Mouse (Mus musculus) layer of hippocampus, postnatal 25 days (tissue): Measurements from ENCODE around the gene Eif4b. TPM values are rescaled to one million over a fixed set of nuclear protein-coding genes. Genes with fewer than 3 reads are reported as not detected.

Experiments
- DNase-seq, 2 experiments: peaks; one replicate each; pipeline ENCODE4 v3.0.0; 2022; ENCODE audit warnings: mixed read lengths in 2 of 2, low spot score in 1 of 2; ENCODE audit errors: extremely low spot score in 1 of 2
- total RNA-seq, 2 experiments: library from RNA; stranded (reverse); gene quantifications; 2 replicates each; pipeline ENCODE4 v1.2.3; 2021

Gene Eif4b
- total RNA-seq, 2 experiments from 2014 or later: 182 to 188 TPM

DNA sequence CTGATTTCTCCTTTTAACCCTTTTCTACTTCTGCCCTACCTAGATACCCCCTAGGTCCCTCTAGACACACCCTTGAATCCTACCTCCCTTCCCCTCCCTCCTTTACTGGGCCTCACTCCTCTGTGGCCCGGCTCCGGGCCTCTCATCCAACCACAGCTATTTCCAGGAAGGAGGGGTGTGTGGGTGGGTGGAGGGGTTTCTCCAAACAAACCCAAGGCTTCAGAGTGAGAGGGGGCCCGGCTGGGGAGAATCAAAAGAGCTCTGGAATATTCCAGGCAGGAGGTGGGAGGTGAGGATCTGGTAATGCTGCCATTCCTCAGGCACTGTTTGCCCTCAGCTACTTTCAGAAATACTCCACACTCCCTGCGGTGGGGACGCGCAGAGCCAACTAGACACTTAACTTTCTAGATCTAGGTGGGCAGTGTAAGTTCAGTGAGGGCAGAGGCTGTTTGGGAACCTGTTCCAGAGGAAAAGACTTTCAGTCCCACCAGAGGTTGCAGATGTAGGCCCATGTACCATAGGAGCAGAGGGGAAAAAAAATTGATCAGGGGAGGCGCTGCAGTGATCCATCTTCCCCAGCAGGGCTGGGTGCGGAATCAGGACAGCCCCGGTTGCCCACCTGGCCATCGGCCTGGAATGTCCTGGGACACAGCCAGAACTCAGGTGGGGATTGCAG lies 27.6 kb downstream of the Eif4b start:
- DNase-seq: no peak

DNA sequence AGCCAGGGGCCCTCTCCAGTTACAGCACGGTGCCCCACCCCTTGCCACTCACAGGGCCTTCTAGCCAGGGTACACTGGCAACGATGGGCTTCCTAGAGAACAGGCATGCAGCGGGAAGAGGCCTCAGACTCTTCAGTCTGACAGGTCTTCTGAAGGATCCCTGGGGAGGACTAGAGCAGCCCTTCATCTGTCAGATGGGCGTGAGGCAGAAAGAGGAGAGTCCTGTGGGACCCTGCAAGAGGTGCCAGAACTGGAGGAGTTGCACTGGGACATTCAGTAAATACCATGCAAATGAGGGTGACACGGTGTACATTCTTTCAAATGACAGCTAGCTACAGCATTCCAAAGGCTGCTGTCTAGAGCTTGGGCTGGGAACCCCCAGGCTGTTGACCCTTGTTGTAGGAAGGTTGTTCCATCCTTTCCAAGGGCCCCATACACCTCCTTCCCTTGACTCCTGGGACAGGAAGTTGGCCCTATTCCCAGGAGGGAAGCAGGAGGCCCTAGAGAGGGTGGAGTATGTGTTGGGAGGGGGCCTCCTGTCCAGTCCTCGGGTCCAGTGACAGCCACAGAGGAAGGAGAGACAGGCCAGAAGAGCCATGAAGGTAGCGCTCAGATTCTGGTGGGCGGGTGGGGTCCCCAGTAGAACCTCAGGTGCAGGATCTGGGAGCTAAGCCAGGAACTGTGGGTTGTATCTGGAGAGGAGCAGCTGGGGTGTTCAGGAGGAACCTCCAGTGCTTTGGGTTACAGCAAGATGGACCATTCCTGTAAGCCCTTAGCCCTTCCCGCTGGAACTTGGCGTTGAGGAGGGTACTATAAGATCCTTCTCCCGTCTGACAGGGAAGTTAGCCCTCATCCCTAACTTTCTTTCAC lies 28.3 kb downstream of the Eif4b start:
- DNase-seq: no peak

DNA sequence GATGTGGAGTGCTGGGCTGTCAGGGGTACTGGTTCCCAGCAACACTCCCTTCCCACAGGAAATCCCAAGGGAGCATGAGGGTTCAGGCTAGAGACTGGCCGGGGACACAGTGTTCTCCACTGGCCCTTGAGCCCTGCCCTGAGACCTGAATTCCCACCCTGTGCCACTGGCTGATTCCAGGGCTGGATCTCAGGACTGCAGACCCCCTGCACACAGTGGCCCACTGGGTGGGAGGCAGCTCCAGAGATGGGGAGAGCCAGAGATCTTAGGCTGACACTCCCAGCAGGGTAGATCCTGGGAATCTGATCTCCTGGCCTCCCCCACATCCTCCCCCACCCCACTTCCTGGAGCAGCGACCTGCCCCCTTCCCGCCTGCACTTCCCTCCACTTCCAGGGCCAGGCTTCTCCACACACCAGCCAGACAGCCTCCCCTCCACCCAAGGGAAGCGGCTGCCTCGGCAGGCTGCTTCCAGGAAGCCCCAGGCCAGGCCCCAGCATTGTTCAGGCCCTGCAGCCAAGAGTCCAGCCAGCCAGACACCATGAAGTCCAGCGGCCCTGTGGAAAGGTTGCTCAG lies 29.1 kb downstream of the Eif4b start:
- DNase-seq: no peak

DNA sequence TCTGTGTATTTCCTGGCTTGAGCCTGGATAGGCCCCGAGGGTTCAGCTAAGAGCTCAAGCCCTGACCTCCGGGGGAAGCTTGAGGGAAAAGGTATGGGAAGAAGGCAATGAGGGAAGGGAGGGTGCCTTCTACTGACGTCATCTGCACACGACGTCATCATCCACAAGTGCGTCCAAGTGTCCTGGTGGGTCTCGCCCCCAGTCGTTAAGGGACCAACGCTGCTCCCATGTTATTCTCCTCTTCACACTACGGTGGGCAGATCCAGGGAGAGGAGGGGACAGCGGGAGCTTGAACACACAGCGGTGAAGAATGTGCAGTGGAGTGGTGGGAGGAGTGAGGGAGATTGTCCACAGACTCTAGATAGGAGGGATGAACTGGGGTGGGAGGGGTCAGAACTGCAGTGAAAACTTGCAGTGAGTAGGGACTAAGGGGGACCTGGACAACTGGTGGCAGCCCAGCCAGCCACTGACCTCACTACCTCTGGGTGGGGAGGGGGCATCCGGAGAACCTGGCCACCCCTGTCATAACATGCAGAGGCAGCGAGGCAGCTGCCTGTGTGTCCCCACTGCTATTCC lies 29.9 kb downstream of the Eif4b start:
- DNase-seq: no peak

DNA sequence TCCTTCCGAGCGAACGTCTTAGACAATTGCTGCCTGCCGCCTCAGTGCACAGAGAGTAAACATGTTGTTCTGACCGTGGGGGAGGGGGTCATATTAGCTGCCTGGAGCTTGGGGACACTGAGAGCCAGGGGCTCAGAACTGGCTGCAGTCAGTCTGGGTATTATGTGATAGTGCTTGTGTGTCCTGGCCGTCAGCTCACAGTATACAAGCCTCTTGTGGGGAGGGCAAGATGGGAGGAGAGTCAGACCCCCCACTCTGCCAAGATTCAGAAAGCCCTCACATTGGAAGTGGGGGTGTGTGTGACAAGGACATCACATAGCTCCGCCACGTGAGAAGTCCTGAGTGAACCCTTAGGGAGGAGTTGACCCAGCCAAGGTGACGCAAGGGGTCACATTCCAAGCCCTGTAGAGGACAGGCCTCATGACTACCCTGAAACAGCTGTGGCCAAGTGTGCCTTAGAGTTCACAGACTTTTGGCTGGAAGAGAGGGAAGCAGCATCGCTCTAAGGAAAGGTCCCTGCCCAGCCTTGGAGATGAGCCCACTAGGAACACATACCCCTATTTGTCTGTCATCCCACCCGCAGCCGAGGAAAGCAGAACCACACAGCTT lies 30.5 kb downstream of the Eif4b start:
- no peak for DNase-seq

DNA sequence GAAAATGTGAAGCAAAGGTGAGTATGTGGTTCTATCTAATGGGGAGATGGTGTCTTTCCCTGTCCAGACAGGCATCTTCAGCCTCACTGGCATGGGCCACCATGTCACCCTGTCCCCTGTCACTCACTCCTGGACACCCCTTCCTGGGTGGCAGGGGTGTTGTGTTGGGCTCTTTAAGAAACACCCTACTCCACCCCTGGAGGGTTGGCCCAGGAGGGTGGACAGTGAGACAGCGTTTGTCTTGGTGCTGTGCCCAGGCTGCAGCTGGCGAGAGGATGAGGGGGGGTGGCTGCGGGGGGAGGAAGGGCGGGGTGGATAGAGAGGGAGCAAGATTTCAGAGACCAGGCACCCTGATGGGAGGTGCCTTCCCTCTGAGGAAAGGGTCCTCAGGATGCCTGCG lies 31.8 kb downstream of the Eif4b start:
- DNase-seq: no peak

DNA sequence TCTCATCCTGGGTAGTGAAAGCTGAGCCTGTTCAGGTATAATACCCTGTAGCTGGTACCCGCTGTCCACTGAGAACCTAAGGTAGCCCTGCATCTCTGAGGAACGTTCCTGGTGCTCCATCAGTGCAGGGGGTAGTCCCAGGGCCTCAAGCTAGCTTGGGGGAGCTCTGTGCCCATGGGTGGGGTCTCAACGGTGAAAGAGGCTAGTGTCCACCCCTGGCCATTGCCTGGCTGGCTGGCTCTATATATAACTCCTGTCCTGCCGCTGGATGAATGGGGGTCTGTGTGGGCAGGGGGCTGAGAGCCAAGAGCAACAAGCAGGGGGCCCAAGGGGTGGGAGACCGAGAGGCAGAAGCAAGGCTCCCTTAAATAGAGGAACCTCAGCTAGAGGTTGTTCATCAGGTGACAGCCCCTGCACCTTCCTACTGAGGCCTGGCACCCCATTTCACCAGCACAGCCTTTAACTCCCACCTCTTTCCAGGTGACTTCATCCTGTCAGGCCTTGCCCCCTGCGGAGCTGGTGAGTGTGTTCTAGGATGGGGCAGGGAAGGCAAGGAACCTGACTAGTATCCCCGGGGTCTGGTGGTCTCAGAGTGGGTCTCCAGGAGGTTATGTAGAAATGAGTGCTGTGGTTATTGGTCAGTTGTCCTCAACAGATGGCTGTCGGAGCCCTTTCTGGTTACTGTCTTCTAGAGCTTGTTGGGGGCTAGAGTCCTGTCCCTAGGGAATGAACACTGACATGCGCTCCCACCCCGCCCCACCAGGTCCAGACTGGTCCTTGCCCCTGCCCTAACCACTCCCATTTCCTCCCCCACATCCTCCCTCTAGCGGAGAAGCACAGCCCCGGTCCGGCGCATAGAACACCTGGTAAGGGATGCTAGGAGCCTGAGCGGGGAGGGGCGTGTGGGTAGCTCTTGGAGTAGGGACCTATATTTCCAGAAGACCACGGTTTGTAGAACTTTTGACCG lies 32.5 kb downstream of the Eif4b start:
- DNase-seq: no peak

DNA sequence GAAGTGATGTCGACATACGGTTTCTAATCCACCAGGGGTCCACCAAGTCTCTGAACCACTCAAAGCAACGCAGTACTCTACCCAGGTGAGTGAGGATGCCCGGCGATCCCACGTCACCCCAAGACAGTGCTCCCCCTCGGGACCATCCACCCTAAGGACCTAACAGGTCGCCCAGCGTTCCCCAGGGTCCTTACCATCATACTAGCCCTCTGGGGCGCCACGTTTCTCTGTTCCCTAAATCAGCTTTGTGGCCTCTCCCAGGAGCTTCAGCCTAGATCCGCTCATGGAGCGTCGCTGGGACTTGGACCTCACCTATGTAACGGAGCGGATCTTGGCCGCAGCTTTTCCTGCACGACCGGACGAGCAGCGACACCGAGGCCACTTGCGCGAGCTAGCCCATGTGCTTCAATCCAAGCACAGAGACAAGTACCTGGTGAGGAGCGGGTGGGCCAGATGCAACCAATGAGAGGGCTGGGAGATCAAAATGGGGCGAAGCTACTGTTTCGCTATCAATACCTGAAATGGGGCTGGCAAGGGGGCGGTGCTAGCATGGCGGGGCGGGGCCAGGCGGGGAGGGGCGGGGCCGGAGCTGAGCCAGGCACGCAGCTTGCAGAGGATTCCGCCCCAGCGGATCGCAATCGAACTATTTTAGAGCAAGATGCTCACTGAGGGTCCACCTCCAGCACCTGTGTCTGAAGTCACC lies 33.3 kb downstream of the Eif4b start:
- DNase-seq: no peak

DNA sequence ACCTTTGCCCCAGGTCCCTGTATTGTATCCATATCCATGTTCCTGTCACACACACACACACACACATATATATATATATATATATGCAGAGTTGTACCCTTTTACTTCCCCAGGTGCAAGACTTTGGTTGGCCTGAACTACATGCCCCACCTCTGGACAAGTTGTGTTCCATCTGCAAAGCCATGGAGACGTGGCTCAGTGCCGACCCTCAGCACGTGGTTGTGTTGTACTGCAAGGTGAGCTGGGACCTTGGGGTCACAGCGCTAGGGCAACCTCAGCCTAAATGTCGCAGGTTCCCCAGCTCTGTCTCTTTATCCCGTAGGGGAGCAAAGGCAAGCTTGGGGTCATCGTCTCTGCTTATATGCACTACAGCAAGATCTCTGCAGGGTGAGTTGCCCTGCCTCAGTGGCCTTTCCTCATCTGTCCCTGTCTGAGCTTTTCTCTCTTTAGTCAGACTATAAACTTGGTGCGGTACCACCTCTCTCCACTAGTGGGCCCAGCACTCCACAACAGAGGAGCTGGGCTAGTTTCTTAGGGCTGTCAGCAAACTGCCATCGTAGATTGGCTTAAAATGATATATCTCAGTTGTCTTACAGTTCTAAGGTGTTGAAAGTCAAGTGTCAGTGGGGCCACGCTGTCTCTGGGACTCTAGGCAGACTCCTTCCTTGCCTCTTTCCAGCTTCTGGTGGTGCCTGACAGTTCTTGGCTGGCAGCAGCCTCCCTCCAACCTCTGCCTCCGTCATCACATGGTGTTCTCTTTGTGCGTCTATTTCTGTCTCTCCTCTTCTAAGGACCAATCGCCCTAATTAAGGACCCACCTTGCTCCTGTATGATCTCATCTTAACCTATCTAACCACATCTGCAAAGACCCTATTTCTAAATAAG lies 34.4 kb downstream of the Eif4b start:
- peak; percentile 58 to 81 for DNase-seq

DNA sequence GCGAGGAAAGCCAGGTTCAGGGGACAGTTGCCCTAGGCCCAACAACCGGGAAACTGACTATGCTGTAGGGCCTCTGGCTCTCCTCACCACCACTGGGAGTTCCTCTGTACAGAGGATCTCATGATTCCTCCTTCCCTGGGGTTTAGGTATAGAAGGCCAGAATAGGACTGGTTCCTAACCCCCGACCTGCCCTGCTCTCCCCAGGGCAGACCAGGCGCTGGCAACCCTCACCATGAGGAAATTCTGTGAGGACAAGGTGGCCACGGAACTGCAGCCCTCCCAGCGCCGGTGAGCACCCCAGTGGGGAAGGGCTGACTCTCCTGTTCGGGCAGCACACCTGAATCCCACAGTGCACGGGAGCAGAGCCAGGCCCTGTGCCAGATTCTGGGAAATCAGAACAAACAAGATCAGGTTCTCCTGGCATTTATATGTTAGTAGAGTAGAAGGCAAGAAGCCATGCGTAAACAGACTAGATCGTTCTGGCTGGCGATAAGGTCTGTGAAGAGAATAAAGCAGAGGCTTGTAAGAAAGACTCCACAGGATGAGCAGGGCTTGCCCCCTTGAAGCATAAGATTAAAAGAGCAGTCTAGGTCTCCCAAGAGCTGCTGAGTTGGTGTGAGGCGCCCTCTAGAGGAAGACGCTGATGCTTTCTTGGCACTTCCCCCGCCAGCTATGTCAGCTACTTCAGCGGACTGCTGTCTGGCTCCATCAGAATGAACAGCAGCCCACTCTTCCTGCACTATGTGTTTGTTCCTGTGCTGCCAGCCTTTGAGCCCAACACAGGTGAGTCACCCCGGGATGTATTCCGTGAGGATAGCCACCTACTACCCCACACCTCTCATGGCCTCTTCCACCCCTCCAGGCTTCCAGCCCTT lies 35.3 kb downstream of the Eif4b start:
- peak; percentile 58 to 78 for DNase-seq

DNA sequence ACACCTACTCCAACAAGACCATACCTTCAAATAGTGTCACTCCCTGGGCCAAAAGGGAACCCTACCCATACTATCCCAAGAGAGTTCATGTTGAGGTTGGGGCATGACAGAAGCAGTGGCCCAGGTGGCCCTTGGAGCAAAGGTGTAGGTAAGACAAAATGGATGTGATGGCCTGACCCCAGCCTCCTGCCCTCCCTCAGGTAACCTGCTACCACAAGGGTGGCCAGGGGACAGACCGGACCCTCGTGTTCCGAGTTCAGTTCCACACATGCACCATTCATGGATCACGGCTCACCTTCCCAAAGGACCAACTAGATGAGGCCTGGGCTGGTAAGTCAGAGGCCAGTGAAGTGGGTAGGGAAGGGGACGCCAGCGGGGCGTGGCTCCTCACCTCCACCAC lies 36.7 kb downstream of the Eif4b start:
- DNase-seq: no peak

DNA sequence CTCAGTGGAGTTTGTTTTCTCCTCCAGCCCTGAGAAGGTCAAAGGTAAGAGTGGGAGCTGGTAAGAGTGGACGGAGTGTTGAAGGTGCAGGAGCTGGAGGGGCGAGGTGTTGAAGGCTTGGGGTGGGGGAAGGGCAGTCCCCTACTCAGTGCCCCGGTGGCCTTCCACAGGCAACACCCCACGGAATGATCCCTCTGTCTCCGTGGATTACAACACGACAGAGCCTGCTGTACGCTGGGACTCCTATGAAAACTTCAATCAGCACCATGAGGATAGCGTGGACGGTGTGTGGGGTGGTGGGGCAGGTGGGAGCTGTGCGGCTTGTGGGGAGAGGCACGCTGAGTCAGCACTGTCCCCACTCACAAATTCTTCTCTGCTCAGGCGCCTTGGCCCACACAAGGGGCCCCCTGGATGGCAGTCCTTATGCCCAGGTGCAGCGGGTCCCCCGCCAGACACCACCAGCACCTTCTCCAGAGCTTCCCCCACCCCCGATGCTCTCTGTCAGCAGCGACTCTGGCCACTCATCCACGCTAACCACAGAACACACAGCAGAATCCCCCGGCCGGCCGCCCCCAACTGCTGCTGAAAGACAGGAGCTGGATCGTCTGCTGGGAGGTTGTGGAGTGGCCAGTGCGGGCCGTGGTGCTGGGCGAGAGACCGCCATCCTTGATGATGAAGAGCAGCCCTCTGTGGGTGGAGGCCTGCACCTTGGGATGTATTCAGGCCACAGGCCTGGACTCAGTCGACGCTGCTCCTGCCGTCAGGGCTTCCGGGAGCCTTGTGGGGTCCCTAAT lies 37.3 kb downstream of the Eif4b start:
- DNase-seq: no peak

DNA sequence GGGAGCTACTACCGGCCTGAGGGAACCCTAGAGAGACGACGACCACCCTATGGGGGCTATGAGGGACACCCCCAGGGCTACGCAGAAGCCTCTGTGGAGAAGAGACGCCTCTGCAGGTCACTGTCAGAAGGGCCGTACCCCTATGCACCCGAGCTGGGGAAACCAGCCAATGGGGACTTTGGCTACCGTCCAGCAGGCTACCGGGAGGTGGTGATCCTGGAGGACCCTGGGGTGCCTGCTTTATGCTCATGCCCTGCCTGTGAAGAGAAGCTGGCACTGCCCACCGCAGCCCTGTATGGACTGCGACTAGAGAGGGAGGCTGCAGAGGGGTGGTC lies 37.9 kb downstream of the Eif4b start:
- DNase-seq: no peak

DNA sequence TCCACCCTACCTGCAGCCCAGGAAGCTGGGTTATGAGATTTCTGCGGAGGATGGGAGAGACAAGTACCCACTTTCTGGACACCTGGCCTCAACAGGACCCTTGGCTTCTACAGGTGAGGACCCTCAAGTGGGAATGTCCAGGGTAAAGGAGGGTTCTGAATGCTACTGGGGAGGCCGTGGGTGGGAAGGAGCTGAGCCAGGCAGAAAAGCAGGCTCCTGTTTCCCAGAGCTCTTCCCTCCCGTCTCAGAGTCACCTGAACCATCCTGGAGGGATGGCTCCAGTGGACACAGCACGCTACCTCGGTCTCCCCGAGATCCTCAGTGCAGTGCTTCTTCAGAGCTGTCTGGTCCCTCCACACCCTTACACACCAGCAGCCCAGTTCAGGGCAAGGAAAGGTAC lies 38.6 kb downstream of the Eif4b start:
- no peak for DNase-seq

DNA sequence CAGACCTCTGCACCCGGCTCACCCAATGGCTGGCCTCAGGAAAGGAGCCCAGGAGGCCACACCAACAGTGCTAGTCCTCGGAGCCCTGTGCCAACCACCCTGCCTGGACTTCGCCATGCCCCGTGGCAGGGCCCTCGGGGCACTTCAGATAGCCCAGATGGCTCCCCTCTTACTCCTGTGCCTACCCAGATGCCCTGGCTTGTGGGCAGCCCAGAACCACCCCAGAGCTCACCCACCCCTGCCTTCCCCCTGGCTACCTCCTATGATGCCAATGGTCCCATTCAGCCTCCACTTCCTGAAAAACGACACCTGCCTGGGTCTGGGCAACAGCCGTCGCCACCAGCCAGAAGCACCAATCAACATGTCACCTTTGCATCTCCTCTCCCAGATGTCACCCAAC lies 39.3 kb downstream of the Eif4b start:
- no peak for DNase-seq

DNA sequence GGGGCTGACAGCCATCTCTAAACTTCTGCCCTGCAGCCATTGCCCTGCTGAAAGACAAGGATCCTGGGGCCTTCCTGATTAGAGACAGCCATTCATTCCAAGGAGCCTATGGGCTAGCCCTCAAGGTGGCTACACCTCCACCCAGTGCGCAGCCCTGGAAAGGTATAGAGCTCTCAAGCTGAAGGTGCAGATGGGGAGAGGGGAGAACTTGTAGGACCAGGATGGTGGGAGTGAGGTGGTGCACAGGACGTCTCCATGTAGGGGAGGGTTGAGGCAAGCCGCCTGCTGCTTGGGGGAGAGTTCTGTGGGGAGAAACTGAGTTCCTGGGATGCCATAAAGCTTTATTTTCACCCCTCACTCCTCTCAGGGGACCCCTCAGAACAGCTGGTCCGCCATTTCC lies 40.1 kb downstream of the Eif4b start:
- DNase-seq: no peak
